8 mouse cellular contexts compared by ENCODE assay signal in the genomic region with DNA sequence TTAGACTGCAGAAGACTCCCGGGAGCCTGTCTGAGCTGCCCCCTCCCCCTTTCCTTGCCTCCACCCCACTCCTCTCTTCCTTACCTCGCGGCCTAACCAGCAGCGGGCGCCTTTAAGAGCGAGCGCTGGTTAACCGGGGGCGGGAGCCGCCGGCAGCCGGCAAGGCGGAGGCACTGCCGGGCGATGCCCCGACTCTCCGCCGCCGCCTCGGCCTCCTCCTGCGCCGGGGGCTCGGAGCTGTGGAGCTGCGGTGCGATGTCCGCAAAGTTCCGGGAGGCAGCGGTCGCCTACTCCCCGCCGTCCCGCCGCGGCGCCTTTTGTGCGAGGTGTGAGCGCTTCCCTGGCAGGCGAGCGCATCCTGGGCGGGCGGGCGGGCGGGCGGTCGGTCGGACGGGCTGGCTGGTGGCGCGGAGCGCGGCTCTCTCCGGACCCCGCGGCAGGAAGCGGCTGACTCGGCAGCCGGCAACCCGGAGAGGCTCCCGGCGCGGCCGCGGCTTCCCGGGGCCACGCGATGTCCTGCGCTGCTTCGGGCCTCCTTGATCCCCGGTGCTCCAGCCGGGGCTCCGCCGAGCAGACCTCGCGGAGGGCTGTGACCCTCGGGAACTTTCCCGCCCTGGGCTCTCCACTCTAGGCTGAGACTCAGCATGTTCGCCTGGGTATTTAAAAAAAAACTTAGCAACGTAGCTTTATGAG. TPM values are rescaled to one million over a fixed set of nuclear protein-coding genes. Genes with fewer than 3 reads are reported as not detected.
A peak's percentile ranks its signal among the peaks of the same experiment; 100 is the strongest.
DNase-seq lines count a peak whose midpoint lies in the region; ATAC-seq lines count a peak whose summit lies in the region.

A gene (plus strand): TSS at position 109 of the 693 bp plus-strand sequence.

- H3K27ac ChIP-seq in forebrain, embryonic 15.5 days (replicated peaks): peak within 1 kb of the TSS; percentile 95
- no peak within 1 kb of the TSS for H3K27ac ChIP-seq in liver, embryonic 15.5 days (replicated peaks)
- peak within 1 kb of the TSS; percentile 88 for H3K27ac ChIP-seq in neural tube, embryonic 14.5 days (ENCODE audit: low read depth, low read length)

- no peaks in the 10 kb centered on the region for H3K27me3 ChIP-seq in forebrain, embryonic 15.5 days
- H3K27me3 ChIP-seq in liver, embryonic 15.5 days: peaks cover 41% of the 10 kb centered on the region
- no peaks in the 10 kb centered on the region for H3K27me3 ChIP-seq in neural tube, embryonic 14.5 days (ENCODE audit: control insufficient read depth, insufficient read depth, low read length)

- peak; percentile 60 for ATAC-seq in CD4-positive, CD25-positive, alpha-beta regulatory T cell, adult 4 months
- ATAC-seq in forebrain, embryonic 15.5 days (replicated peaks): peak; percentile 98
- peak; percentile 44; the same call in 1 of the 2 replicates for ATAC-seq in liver, embryonic 15.5 days (ENCODE audit: insufficient read depth)
- ATAC-seq in neural tube, embryonic 14.5 days (ENCODE audit: low read depth): peak; percentile 99

- H3K9ac ChIP-seq in forebrain, embryonic 15.5 days (replicated peaks): peak within 1 kb of the TSS; percentile 92
- no peak within 1 kb of the TSS for H3K9ac ChIP-seq in liver, embryonic 15.5 days
- peak within 1 kb of the TSS; percentile 88 for H3K9ac ChIP-seq in neural tube, embryonic 14.5 days (replicated peaks; ENCODE audit: low read depth, low read length)

- H3K4me2 ChIP-seq in forebrain, embryonic 15.5 days (replicated peaks): peak within 1 kb of the TSS; percentile 63
- peak within 1 kb of the TSS; percentile 65 for H3K4me2 ChIP-seq in liver, embryonic 15.5 days
- H3K4me2 ChIP-seq in neural tube, embryonic 14.5 days (ENCODE audit: low read depth, low read length): peak within 1 kb of the TSS; percentile 56

- no peaks in the 10 kb centered on the region for H3K9me3 ChIP-seq in forebrain, embryonic 15.5 days
- no peaks in the 10 kb centered on the region for H3K9me3 ChIP-seq in liver, embryonic 15.5 days (replicated peaks)
- H3K9me3 ChIP-seq in neural tube, embryonic 14.5 days (ENCODE audit: control insufficient read depth, low read length): no peaks in the 10 kb centered on the region

- peak within 1 kb of the TSS; percentile 94 for H3K4me3 ChIP-seq in forebrain, embryonic 15.5 days
- H3K4me3 ChIP-seq in liver, embryonic 15.5 days (replicated peaks): peak within 1 kb of the TSS; percentile 52
- peak within 1 kb of the TSS; percentile 73 for H3K4me3 ChIP-seq in neural tube, embryonic 14.5 days (ENCODE audit: low read depth, low read length)

- intact Hi-C loops in heart, postnatal 10 days (cut with DNase I): loop anchor here (2.0 to 5.0 kb wide), 2 partner anchors 68 to 316 kb away; a partner anchor contains a TSS

- peak; percentile 62 for DNase-seq in cerebellum, adult 11 months
- DNase-seq in heart, postnatal 10 days: peak; percentile 73 to 75
- peak; percentile 60 to 80 for DNase-seq in kidney, postnatal 36 days
- peak; percentile 4 for DNase-seq in thymus, postnatal 0 days (ENCODE audit: low spot score)

- under 1% methylated on average over 68 of the region's 78 CpGs for WGBS in forebrain, embryonic 15.5 days
- WGBS in liver, embryonic 15.5 days (ENCODE audit: insufficient replicate concordance): under 1% methylated on average over 73 of the region's 78 CpGs
- WGBS in neural tube, embryonic 14.5 days: under 1% methylated on average over 73 of the region's 78 CpGs

- peaks cover 17% of the 10 kb centered on the region for H3K4me1 ChIP-seq in forebrain, embryonic 15.5 days
- no peaks in the 10 kb centered on the region for H3K4me1 ChIP-seq in liver, embryonic 15.5 days (replicated peaks)
- no peaks in the 10 kb centered on the region for H3K4me1 ChIP-seq in neural tube, embryonic 14.5 days (ENCODE audit: control insufficient read depth, insufficient read depth, low read length)

- no peaks in the 10 kb centered on the region for H3K36me3 ChIP-seq in forebrain, embryonic 15.5 days
- no peaks in the 10 kb centered on the region for H3K36me3 ChIP-seq in liver, embryonic 15.5 days (replicated peaks)
- no peaks in the 10 kb centered on the region for H3K36me3 ChIP-seq in neural tube, embryonic 14.5 days (ENCODE audit: control insufficient read depth, insufficient read depth, low read length)

RNA-seq across cellular contexts. Expression of the gene that starts here (rescaled TPM):
- polyA plus RNA-seq in CD4-positive, CD25-positive, alpha-beta regulatory T cell, adult 4 months (2017; shearing (Covaris generic)): not detected
- polyA plus RNA-seq in forebrain, embryonic 15.5 days (2015; fragmentation: Nextera tagmentation; extraction: Ambion mirVana): 2.2 and 3.6 TPM in 2 replicates
- total RNA-seq in heart, postnatal 10 days (2021): 1 to 10 TPM; 1.7 to 3.8 TPM
- polyA plus RNA-seq in liver, embryonic 15.5 days (2015; fragmentation: Nextera tagmentation; extraction: Ambion mirVana): 0.08 TPM in 1 of 2 replicates, not detected in the other
- polyA plus RNA-seq in neural tube, embryonic 14.5 days (2014; fragmentation: Nextera tagmentation; extraction: Ambion mirVana): 1.4 and 3.2 TPM in 2 replicates
- polyA plus RNA-seq in thymus, postnatal 0 days (2015; fragmentation: Nextera tagmentation; extraction: Ambion mirVana): 0.47 and 0.69 TPM in 2 replicates

Comparison
In these comparisons a context has a peak if more than half of its experiments do, and no peak if none do; other contexts are left out.
1. Peak in ATAC-seq in CD4-positive, CD25-positive, alpha-beta regulatory T cell, adult 4 months; RNA of the gene not detected or under 1 TPM.
2. Peak in ATAC-seq, H3K4me3 ChIP-seq and H3K4me2 ChIP-seq in liver, embryonic 15.5 days; RNA of the gene not detected or under 1 TPM.
3. Peak in DNase-seq in thymus, postnatal 0 days; RNA of the gene not detected or under 1 TPM.
4. ATAC-seq: peak in every context shown above with its lines; median percentile 99 in neural tube, embryonic 14.5 days; 98 in forebrain, embryonic 15.5 days; 60 in CD4-positive, CD25-positive, alpha-beta regulatory T cell, adult 4 months; 44 in liver, embryonic 15.5 days.
5. DNase-seq: peak in every context shown above with its lines; median percentile 74 in heart, postnatal 10 days; 70 in kidney, postnatal 36 days; 62 in cerebellum, adult 11 months; 4 in thymus, postnatal 0 days.